Mouse (Mus musculus): Measurements from ENCODE around the gene Fgd2. TPM values are rescaled to one million over a fixed set of nuclear protein-coding genes. Genes with fewer than 3 reads are reported as not detected.

The Fgd2 gene
- total and polyA plus RNA-seq, 2 experiments, result 7.6 to 8.8 TPM

DNA sequence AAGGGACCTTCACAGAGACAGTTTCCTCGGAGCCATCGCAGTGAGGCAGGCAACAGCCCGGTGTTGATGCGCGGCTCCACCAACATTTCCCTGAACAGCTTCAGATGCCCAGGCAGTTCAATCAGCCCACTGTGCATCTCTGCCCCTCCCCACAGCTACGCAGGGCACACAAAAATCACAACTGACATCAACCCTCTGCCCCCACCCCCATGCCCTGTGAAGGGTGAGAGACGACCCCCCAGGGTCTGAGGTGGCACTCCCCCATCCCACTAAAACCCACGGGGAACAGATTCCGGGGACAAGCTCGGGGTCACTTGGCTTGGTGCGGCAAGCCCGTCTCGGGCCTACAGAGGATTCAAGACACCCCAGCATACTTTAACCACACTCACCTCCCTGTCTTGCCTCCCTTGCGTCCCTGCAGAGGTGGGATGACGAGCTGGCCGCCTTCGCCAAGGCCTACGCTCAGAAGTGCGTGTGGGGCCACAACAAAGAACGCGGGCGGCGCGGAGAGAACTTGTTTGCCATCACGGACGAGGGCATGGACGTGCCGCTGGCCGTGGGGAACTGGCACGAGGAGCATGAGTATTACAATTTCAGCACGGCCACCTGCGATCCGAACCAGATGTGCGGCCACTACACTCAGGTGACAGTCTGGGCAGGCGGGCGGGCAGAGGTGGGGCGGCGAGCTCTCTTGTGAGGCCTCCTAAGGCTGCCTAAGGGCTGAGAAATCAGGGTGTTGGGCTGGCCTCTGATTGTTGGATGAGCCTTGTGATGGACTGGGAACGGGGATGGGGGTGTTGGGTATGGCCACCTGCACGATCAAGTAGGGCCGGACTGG lies 38.7 kb upstream of the Fgd2 start:
- H3K27me3 ChIP-seq (ENCODE audit: control insufficient read depth, insufficient read depth, low read length), result no peaks in the 10 kb centered on the region
- no peak overlapping the region for H3K4me3 ChIP-seq (ENCODE audit: insufficient read depth, low read depth, low read length)
- WGBS, result 50% methylated on average over 41 of the region's 41 CpGs
- no peaks in the 10 kb centered on the region for H3K79me2 ChIP-seq (ENCODE audit: control insufficient read depth, insufficient read depth, low read length)
- no peaks in the 10 kb centered on the region for H3K4me1 ChIP-seq (ENCODE audit: control insufficient read depth, insufficient read depth, low read length)
- no peak overlapping the region for H3K9ac ChIP-seq (ENCODE audit: low read depth, low read length)
- DNase-seq (ENCODE audit: extremely low read depth, low read depth, low spot score), result no peak
- no peak for TF ChIP-seq CTCF (IDR thresholded peaks at IDR 0.05; ENCODE audit: low read depth, low read length)
- TF ChIP-seq POLR2A (IDR thresholded peaks at IDR 0.05; ENCODE audit: extremely low read depth, insufficient read depth, low read length), result no peak
- no peaks in the 10 kb centered on the region for H3K36me3 ChIP-seq (ENCODE audit: control insufficient read depth, insufficient read depth, low read length)
- no peak overlapping the region for H3K27ac ChIP-seq (replicated peaks; ENCODE audit: insufficient read depth, low read depth, low read length)

DNA sequence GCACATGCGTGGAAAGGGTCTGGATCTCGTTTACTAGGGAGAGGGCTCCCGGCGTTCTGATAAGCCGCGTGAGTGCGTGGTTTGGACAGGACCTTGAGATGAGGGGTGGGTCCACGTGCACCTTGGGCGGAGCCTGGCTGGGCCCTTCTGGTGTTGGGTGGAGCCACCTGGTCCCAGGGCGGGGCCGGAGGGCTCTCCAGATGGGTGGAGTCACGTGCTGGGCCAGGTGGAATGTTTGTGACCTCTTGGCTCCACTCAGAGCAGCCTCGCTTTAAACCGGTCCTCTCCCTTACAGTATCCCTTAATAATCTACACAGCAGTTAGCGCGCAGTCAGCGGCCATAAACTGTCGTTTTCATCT lies 38.1 kb upstream of the Fgd2 start:
- H3K27ac ChIP-seq (replicated peaks; ENCODE audit: insufficient read depth, low read depth, low read length), result no peak overlapping the region
- no peaks in the 10 kb centered on the region for H3K36me3 ChIP-seq (ENCODE audit: control insufficient read depth, insufficient read depth, low read length)
- no peak overlapping the region for H3K4me3 ChIP-seq (ENCODE audit: insufficient read depth, low read depth, low read length)
- peak; percentile 33 for DNase-seq (ENCODE audit: extremely low read depth, low read depth, low spot score)
- H3K4me1 ChIP-seq (ENCODE audit: control insufficient read depth, insufficient read depth, low read length), result no peaks in the 10 kb centered on the region
- H3K27me3 ChIP-seq (ENCODE audit: control insufficient read depth, insufficient read depth, low read length), result no peaks in the 10 kb centered on the region
- 33% methylated on average over 18 of the region's 18 CpGs for WGBS
- H3K9ac ChIP-seq (ENCODE audit: low read depth, low read length), result no peak overlapping the region
- no peaks in the 10 kb centered on the region for H3K79me2 ChIP-seq (ENCODE audit: control insufficient read depth, insufficient read depth, low read length)
- no peak for TF ChIP-seq POLR2A (IDR thresholded peaks at IDR 0.05; ENCODE audit: extremely low read depth, insufficient read depth, low read length)
- no peak for TF ChIP-seq CTCF (IDR thresholded peaks at IDR 0.05; ENCODE audit: low read depth, low read length)

DNA sequence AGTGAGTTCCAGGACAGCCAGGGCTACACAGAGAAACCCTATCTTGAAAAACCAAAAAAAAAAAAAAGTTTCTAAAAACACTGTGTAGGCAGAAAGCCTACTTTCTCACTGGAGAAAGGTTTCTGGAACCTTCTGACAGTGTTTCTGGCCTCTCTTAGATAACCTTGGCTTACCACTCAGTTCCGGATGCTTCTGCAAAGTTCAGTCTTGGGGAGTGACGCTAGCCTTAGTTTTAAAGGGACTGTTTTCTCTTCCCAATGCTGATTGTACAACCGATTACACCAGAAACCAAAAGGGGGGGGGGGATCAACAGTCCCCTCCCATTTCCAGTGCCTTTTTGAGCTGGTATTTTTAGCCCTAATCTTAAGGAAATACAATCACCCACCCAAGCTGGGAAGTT lies 37.1 kb upstream of the Fgd2 start:
- no peaks in the 10 kb centered on the region for H3K27me3 ChIP-seq (ENCODE audit: control insufficient read depth, insufficient read depth, low read length)
- H3K4me3 ChIP-seq (ENCODE audit: insufficient read depth, low read depth, low read length), result no peak overlapping the region
- no peak overlapping the region for H3K9ac ChIP-seq (ENCODE audit: low read depth, low read length)
- no peak for DNase-seq (ENCODE audit: extremely low read depth, low read depth, low spot score)
- no peaks in the 10 kb centered on the region for H3K4me1 ChIP-seq (ENCODE audit: control insufficient read depth, insufficient read depth, low read length)
- TF ChIP-seq CTCF (IDR thresholded peaks at IDR 0.05; ENCODE audit: low read depth, low read length) (no peak), POLR2A (IDR thresholded peaks at IDR 0.05; ENCODE audit: extremely low read depth, insufficient read depth, low read length) (no peak)
- H3K36me3 ChIP-seq (ENCODE audit: control insufficient read depth, insufficient read depth, low read length), result no peaks in the 10 kb centered on the region
- 85% methylated on average over 3 of the region's 3 CpGs for WGBS
- no peak overlapping the region for H3K27ac ChIP-seq (replicated peaks; ENCODE audit: insufficient read depth, low read depth, low read length)
- H3K79me2 ChIP-seq (ENCODE audit: control insufficient read depth, insufficient read depth, low read length), result no peaks in the 10 kb centered on the region

DNA sequence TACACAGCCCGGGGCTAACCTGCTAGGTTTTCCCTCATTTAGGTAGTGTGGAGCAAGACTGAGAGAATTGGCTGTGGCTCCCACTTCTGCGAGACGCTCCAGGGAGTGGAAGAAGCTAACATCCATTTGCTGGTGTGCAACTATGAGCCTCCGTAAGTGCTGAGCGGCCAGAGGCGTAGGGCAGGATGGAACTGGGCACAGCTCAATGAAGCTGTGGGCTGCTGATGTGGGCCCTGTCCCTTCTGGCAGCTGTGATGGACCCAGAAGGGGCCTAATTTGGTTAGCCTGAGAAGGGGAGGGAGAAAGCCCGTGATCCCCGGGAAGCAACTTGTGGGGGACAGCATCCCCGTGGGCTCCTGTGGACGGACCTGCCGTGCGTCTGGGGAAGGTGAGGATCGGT lies 34.9 kb upstream of the Fgd2 start:
- TF ChIP-seq CTCF (IDR thresholded peaks at IDR 0.05; ENCODE audit: low read depth, low read length), result no peak
- TF ChIP-seq POLR2A (IDR thresholded peaks at IDR 0.05; ENCODE audit: extremely low read depth, insufficient read depth, low read length), result no peak
- H3K36me3 ChIP-seq (ENCODE audit: control insufficient read depth, insufficient read depth, low read length), result no peaks in the 10 kb centered on the region
- DNase-seq (ENCODE audit: extremely low read depth, low read depth, low spot score), result no peak
- no peak overlapping the region for H3K9ac ChIP-seq (ENCODE audit: low read depth, low read length)
- H3K4me1 ChIP-seq (ENCODE audit: control insufficient read depth, insufficient read depth, low read length), result no peaks in the 10 kb centered on the region
- no peaks in the 10 kb centered on the region for H3K79me2 ChIP-seq (ENCODE audit: control insufficient read depth, insufficient read depth, low read length)
- 86% methylated on average over 13 of the region's 13 CpGs for WGBS
- no peaks in the 10 kb centered on the region for H3K27me3 ChIP-seq (ENCODE audit: control insufficient read depth, insufficient read depth, low read length)
- no peak overlapping the region for H3K4me3 ChIP-seq (ENCODE audit: insufficient read depth, low read depth, low read length)
- no peak overlapping the region for H3K27ac ChIP-seq (replicated peaks; ENCODE audit: insufficient read depth, low read depth, low read length)

DNA sequence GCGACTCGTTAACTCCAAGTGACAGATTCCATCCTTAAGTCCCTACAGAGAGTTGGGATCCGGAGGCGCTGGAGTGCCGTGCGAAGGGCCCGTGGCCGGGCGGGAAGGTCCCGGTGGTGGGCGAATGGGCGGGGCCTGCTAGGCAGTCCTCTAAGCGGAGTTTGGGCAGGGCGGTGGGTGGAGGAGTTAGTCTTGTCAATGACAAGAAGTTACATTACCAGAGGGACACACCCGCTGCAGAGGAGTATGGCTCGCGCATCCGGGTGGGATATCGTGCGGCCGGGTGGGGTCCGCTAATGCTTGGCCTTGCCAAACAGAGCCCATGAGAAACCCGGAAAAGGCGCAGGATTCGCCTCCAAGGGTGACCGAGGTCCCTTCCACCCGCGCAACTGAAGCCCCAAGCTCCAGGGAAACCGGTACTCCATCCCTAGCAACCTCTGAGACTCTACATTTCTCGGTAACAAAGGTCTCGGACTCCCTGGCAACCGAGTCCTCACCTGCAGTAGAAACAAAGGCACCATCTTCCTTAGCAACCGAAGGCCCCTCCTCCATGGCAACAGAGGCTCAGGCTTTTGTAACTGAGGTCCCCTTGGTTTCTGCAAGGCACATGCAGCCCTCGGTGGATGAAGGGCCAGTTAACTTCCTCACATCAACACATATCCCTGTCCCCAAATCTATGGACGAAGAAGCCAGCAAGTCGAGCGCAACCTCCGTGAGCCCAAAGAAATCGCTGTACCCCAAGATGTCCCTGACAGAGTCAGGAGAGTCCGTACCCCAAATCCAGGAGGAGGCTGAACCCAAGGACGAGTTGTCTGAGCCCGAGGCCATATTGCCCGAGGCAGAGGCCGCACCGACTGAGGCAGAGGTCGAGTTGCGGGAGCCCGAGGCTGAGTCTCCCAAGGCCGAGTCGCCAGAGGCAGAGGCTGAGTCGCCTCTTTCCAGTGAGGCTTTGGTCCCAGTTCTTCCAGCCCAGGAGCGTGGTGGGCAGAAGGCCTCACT lies 33.9 kb upstream of the Fgd2 start:
- Histone ChIP-seq H3K27me3 (ENCODE audit: control insufficient read depth, insufficient read depth, low read length) (no peaks in the 10 kb centered on the region), H3K4me3 (ENCODE audit: insufficient read depth, low read depth, low read length) (no peak overlapping the region), H3K9ac (ENCODE audit: low read depth, low read length) (no peak overlapping the region), H3K36me3 (ENCODE audit: control insufficient read depth, insufficient read depth, low read length) (no peaks in the 10 kb centered on the region), H3K27ac (replicated peaks; ENCODE audit: insufficient read depth, low read depth, low read length) (no peak overlapping the region), H3K79me2 (ENCODE audit: control insufficient read depth, insufficient read depth, low read length) (no peaks in the 10 kb centered on the region), H3K4me1 (ENCODE audit: control insufficient read depth, insufficient read depth, low read length) (no peaks in the 10 kb centered on the region)
- no peak for DNase-seq (ENCODE audit: extremely low read depth, low read depth, low spot score)
- TF ChIP-seq CTCF (IDR thresholded peaks at IDR 0.05; ENCODE audit: low read depth, low read length) (no peak), POLR2A (IDR thresholded peaks at IDR 0.05; ENCODE audit: extremely low read depth, insufficient read depth, low read length) (no peak)
- 46% methylated on average over 52 of the region's 52 CpGs for WGBS

All from liver, adult 2 months (tissue).